Mouse (Mus musculus) embryonic facial prominence, embryonic 14.5 days (tissue): ENCODE results near the gene Slc35b3. TPM values are rescaled to one million over a fixed set of nuclear protein-coding genes. Genes with fewer than 3 reads are reported as not detected.

Source experiments
- ATAC-seq: fragments of 200-750 bp; cut with Nextera tagmentation; 2 replicates; pipeline ENCODE4 v1.8.0; 2017; ENCODE audit warnings: low read depth, moderate number of reproducible peaks, moderate TSS enrichment
- DNase-seq: peaks from one replicate; pipeline ENCODE4 v3.0.0-alpha.2; 2015; ENCODE audit warnings: low spot score
- H3K27ac ChIP-seq: fragments of 300-500 bp; sonication (generic); replicated peaks from 2 replicates; pipeline ENCODE4 v1.5.1; 2014; ENCODE audit warnings: low read depth, mild to moderate bottlenecking, low read length, moderate library complexity
- H3K27me3 ChIP-seq: fragments of 300-500 bp; sonication (generic); replicated peaks from 2 replicates; pipeline ENCODE4 v1.6.1; 2014; ENCODE audit warnings: low read length; ENCODE audit not compliant: control insufficient read depth, insufficient read depth
- H3K36me3 ChIP-seq: fragments of 300-500 bp; sonication (generic); 2 replicates; pipeline ENCODE4 v1.6.1; 2014; ENCODE audit warnings: low read length, mixed read lengths; ENCODE audit not compliant: control insufficient read depth, insufficient read depth
- H3K4me1 ChIP-seq: fragments of 300-500 bp; sonication (generic); 2 replicates; pipeline ENCODE4 v1.6.1; 2014; ENCODE audit warnings: antibody characterized with exemption, low read length; ENCODE audit not compliant: control insufficient read depth, insufficient read depth
- H3K4me2 ChIP-seq: fragments of 300-500 bp; sonication (generic); 2 replicates; pipeline ENCODE4 v1.6.1; 2014; ENCODE audit warnings: low read depth, mild to moderate bottlenecking, low read length, moderate library complexity, mixed read lengths
- H3K4me3 ChIP-seq: fragments of 300-500 bp; sonication (generic); 2 replicates; pipeline ENCODE4 v1.5.1; 2014; ENCODE audit warnings: low read depth, mild to moderate bottlenecking, low read length
- H3K9ac ChIP-seq: fragments of 300-500 bp; sonication (generic); 2 replicates; pipeline ENCODE4 v1.6.1; 2014; ENCODE audit warnings: low read depth, mild to moderate bottlenecking, low read length, moderate library complexity, mixed read lengths
- H3K9me3 ChIP-seq: fragments of 300-500 bp; sonication (generic); 2 replicates; pipeline ENCODE4 v1.6.1; 2016; ENCODE audit warnings: low read length; ENCODE audit not compliant: control insufficient read depth
- WGBS: fragments of 180-500 bp; shearing (Covaris S2); extraction: QIAGEN DNeasy Blood & Tissue Kit; methylation state at CpG from one replicate; pipeline ENCODE4 v1.1.7; 2014; 5-methylcytosine and 5-hydroxymethylcytosine counted together
- polyA plus RNA-seq: library from polyadenylated mRNA; unstranded; fragments of >200 nt; fragmentation: Nextera tagmentation; extraction: Ambion mirVana; gene quantifications from 2 replicates; pipeline ENCODE4 v1.2.1, GENCODE M21; 2014

Gene Slc35b3
- polyA plus RNA-seq: 31.8 and 36.9 TPM in 2 replicates

- DNase-seq (peak; percentile 87), ATAC-seq (peak; percentile 99)
- Histone ChIP-seq H3K4me3 (peak within 1 kb of the TSS; percentile 86), H3K4me1 (peaks cover 13% of the 10 kb centered on the region), H3K27me3 (no peaks in the 10 kb centered on the region), H3K9ac (peak within 1 kb of the TSS; percentile 85), H3K36me3 (peaks cover 4% of the 10 kb centered on the region), H3K4me2 (peak within 1 kb of the TSS; percentile 65), H3K9me3 (no peaks in the 10 kb centered on the region), H3K27ac (peak within 1 kb of the TSS; percentile 77)
- WGBS: 1% methylated on average over 45 of the region's 67 CpGs
Observed at GRCm38 (mm10) chr13:38960063-38961050, at the start of gene Slc35b3. Gene Slc35b3 (minus strand): TSS chr13:38960875.

- ATAC-seq (no peak), DNase-seq (no peak)
- H3K36me3 ChIP-seq: no peaks in the 10 kb centered on the region
- no peaks in the 10 kb centered on the region for H3K4me1 ChIP-seq
- H3K9me3 ChIP-seq: no peaks in the 10 kb centered on the region
- WGBS: 77% methylated on average over 4 of the region's 4 CpGs
- no peak overlapping the region for H3K27ac ChIP-seq
- H3K4me2 ChIP-seq: no peak overlapping the region
- no peak overlapping the region for H3K4me3 ChIP-seq
- no peak overlapping the region for H3K9ac ChIP-seq
- no peaks in the 10 kb centered on the region for H3K27me3 ChIP-seq
Observed at GRCm38 (mm10) chr13:39010280-39010679, 49.6 kb upstream of the Slc35b3 start.

- ATAC-seq (no peak), DNase-seq (no peak)
- Histone ChIP-seq H3K27me3 (no peaks in the 10 kb centered on the region), H3K36me3 (no peaks in the 10 kb centered on the region), H3K4me1 (no peaks in the 10 kb centered on the region), H3K4me3 (no peak overlapping the region), H3K4me2 (no peak overlapping the region), H3K27ac (no peak overlapping the region), H3K9me3 (no peaks in the 10 kb centered on the region), H3K9ac (no peak overlapping the region)
Observed at GRCm38 (mm10) chr13:39003101-39003762, 42.6 kb upstream of the Slc35b3 start.

- no peak overlapping the region for H3K4me2 ChIP-seq
- no peaks in the 10 kb centered on the region for H3K4me1 ChIP-seq
- no peaks in the 10 kb centered on the region for H3K9me3 ChIP-seq
- H3K36me3 ChIP-seq: no peaks in the 10 kb centered on the region
- DNase-seq (no peak), ATAC-seq (no peak)
- H3K27me3 ChIP-seq: no peaks in the 10 kb centered on the region
- 74% methylated on average over 1 of the region's 1 CpGs for WGBS
- H3K27ac ChIP-seq: no peak overlapping the region
- H3K9ac ChIP-seq: no peak overlapping the region
- H3K4me3 ChIP-seq: no peak overlapping the region
Observed at GRCm38 (mm10) chr13:39002424-39002823, 41.7 kb upstream of the Slc35b3 start.

- Histone ChIP-seq H3K27ac (no peak overlapping the region), H3K27me3 (no peaks in the 10 kb centered on the region), H3K9me3 (no peaks in the 10 kb centered on the region), H3K9ac (no peak overlapping the region), H3K4me1 (no peaks in the 10 kb centered on the region), H3K36me3 (no peaks in the 10 kb centered on the region), H3K4me2 (no peak overlapping the region), H3K4me3 (no peak overlapping the region)
- DNase-seq (no peak), ATAC-seq (no peak)
- 94% methylated on average over 11 of the region's 11 CpGs for WGBS
Observed at GRCm38 (mm10) chr13:39001434-39001833, 40.8 kb upstream of the Slc35b3 start.

GRCm38 (mm10) chr13:38998958-38999357 is 38.3 kb upstream of the Slc35b3 start:
- ATAC-seq: peak; percentile 68; the same call in 1 of the 2 replicates
- Histone ChIP-seq H3K27ac (no peak overlapping the region), H3K27me3 (no peaks in the 10 kb centered on the region), H3K4me3 (no peak overlapping the region), H3K36me3 (no peaks in the 10 kb centered on the region), H3K9ac (no peak overlapping the region), H3K4me2 (no peak overlapping the region), H3K4me1 (no peaks in the 10 kb centered on the region), H3K9me3 (0 out of 2 replicates have a peak, but pooled peaks cover 4% of the 10 kb centered on the region)
- WGBS: 52% methylated on average over 9 of the region's 9 CpGs
- DNase-seq: peak; percentile 79

- Histone ChIP-seq H3K4me1 (no peaks in the 10 kb centered on the region), H3K36me3 (no peaks in the 10 kb centered on the region), H3K9me3 (0 out of 2 replicates have a peak, but pooled peaks cover 4% of the 10 kb centered on the region), H3K27ac (no peak overlapping the region), H3K27me3 (no peaks in the 10 kb centered on the region), H3K4me3 (no peak overlapping the region), H3K4me2 (no peak overlapping the region), H3K9ac (no peak overlapping the region)
- 30% methylated on average over 5 of the region's 5 CpGs for WGBS
- no peak for ATAC-seq
- DNase-seq: peak; percentile 77
Observed at GRCm38 (mm10) chr13:38992529-38992928, 31.9 kb upstream of the Slc35b3 start.

GRCm38 (mm10) chr13:38983751-38984150 is 23.1 kb upstream of the Slc35b3 start:
- Histone ChIP-seq H3K9me3 (no peaks in the 10 kb centered on the region), H3K4me3 (no peak overlapping the region), H3K4me1 (no peaks in the 10 kb centered on the region), H3K9ac (no peak overlapping the region), H3K36me3 (no peaks in the 10 kb centered on the region), H3K4me2 (no peak overlapping the region), H3K27ac (no peak overlapping the region), H3K27me3 (no peaks in the 10 kb centered on the region)
- ATAC-seq (no peak), DNase-seq (peak; percentile 14)
- 72% methylated on average over 5 of the region's 5 CpGs for WGBS
